Mouse (Mus musculus) midbrain, embryonic 11.5 days (tissue): Measurements from ENCODE around the gene Odf2. TPM values are rescaled to one million over a fixed set of nuclear protein-coding genes. Genes with fewer than 3 reads are reported as not detected.

Experiments used
- ATAC-seq: fragments of 200-750 bp; cut with Nextera tagmentation; 2 replicates; pipeline ENCODE4 v1.8.0; 2017; ENCODE audit warnings: moderate TSS enrichment, moderate library complexity; ENCODE audit not compliant: low FRiP score
- DNase-seq: peaks from one replicate; pipeline ENCODE4 v3.0.0; 2015; ENCODE audit warnings: low spot score; ENCODE audit errors: missing footprints
- H3K27ac ChIP-seq: fragments of 300-500 bp; sonication (generic); 2 replicates; pipeline ENCODE4 v1.5.1; 2014; ENCODE audit warnings: low read depth, low read length
- H3K27me3 ChIP-seq: fragments of 300-500 bp; sonication (generic); 2 replicates; pipeline ENCODE4 v1.6.1; 2014; ENCODE audit warnings: mild to moderate bottlenecking, low read length, moderate library complexity, mixed read lengths; ENCODE audit not compliant: control insufficient read depth, insufficient read depth
- H3K36me3 ChIP-seq: fragments of 300-500 bp; sonication (generic); 2 replicates; pipeline ENCODE4 v1.6.1; 2014; ENCODE audit warnings: mild to moderate bottlenecking, low read length, moderate library complexity, mixed read lengths; ENCODE audit not compliant: control insufficient read depth, insufficient read depth
- H3K4me1 ChIP-seq: fragments of 300-500 bp; sonication (generic); 2 replicates; pipeline ENCODE4 v1.6.1; 2014; ENCODE audit warnings: low read length; ENCODE audit not compliant: control insufficient read depth, insufficient read depth
- H3K4me2 ChIP-seq: fragments of 300-500 bp; sonication (generic); 2 replicates; pipeline ENCODE4 v1.6.1; 2014; ENCODE audit warnings: mild to moderate bottlenecking, moderate library complexity
- H3K4me3 ChIP-seq: fragments of 300-500 bp; sonication (generic); 2 replicates; pipeline ENCODE4 v1.5.1; 2014; ENCODE audit warnings: low read depth, low read length
- H3K9ac ChIP-seq: fragments of 300-500 bp; sonication (generic); 2 replicates; pipeline ENCODE4 v1.6.1; 2014; ENCODE audit warnings: low read length
- H3K9me3 ChIP-seq: fragments of 300-500 bp; sonication (generic); 2 replicates; pipeline ENCODE4 v1.6.1; 2016; ENCODE audit warnings: low read length; ENCODE audit not compliant: control insufficient read depth
- WGBS: fragments of 180-500 bp; shearing (Covaris S2); extraction: QIAGEN DNeasy Blood & Tissue Kit; methylation state at CpG from one replicate; pipeline ENCODE4 v1.1.7; 2014; 5-methylcytosine and 5-hydroxymethylcytosine counted together
- polyA plus RNA-seq: library from polyadenylated mRNA; unstranded; fragments of >200 nt; fragmentation: Nextera tagmentation; extraction: Ambion mirVana; gene quantifications from 2 replicates; pipeline ENCODE4 v1.2.1, GENCODE M21; 2014

Odf2 gene
- polyA plus RNA-seq: 79.4 and 86.7 TPM in 2 replicates

- DNase-seq: peak; percentile 100
- ATAC-seq: peak; percentile 93
- H3K4me3 ChIP-seq: peak within 1 kb of the TSS; percentile 98
- H3K4me2 ChIP-seq: peak within 1 kb of the TSS; percentile 92
- peak within 1 kb of the TSS; percentile 87 for H3K27ac ChIP-seq
- H3K27me3 ChIP-seq: no peaks in the 10 kb centered on the region
- H3K9me3 ChIP-seq: no peaks in the 10 kb centered on the region
- H3K9ac ChIP-seq: peak within 1 kb of the TSS; percentile 95
- peaks cover 15% of the 10 kb centered on the region for H3K36me3 ChIP-seq
- WGBS: 2% methylated on average over 70 of the region's 70 CpGs
- H3K4me1 ChIP-seq: peaks cover 16% of the 10 kb centered on the region
These were observed at the start of gene Odf2 for GRCm38 (mm10) chr2:29889066-29889944. Gene Odf2 (plus strand): TSS chr2:29889221.

GRCm38 (mm10) chr2:29839460-29839859 is 49.6 kb upstream of the Odf2 start:
- Histone ChIP-seq H3K4me1 (peaks cover 78% of the 10 kb centered on the region), H3K9ac (no peak overlapping the region), H3K27me3 (no peaks in the 10 kb centered on the region), H3K4me2 (peak overlapping the region; percentile 2; the same call in 1 of the 2 replicates), H3K9me3 (no peaks in the 10 kb centered on the region), H3K27ac (peak overlapping the region; percentile 93), H3K36me3 (peaks cover 5% of the 10 kb centered on the region; the same call in 1 of the 2 replicates), H3K4me3 (no peak overlapping the region)
- peak; percentile 97 for DNase-seq
- 20% methylated on average over 4 of the region's 4 CpGs for WGBS
- ATAC-seq: peak; percentile 86

- Histone ChIP-seq H3K36me3 (peaks cover 5% of the 10 kb centered on the region; the same call in 1 of the 2 replicates), H3K4me2 (peak overlapping the region; percentile 82), H3K4me1 (peaks cover 71% of the 10 kb centered on the region), H3K27ac (peak overlapping the region; percentile 99), H3K27me3 (no peaks in the 10 kb centered on the region), H3K4me3 (peak overlapping the region; percentile 92; the same call in 1 of the 2 replicates), H3K9me3 (no peaks in the 10 kb centered on the region), H3K9ac (peak overlapping the region; percentile 100)
- peak; percentile 91 for DNase-seq
- WGBS: 27% methylated on average over 9 of the region's 9 CpGs
- ATAC-seq: peak; percentile 30
These were observed 45.6 kb upstream of the Odf2 start for GRCm38 (mm10) chr2:29843231-29844105.

- H3K4me3 ChIP-seq: peak overlapping the region; percentile 92
- H3K27ac ChIP-seq: peak overlapping the region; percentile 99
- DNase-seq (peak; percentile 88), ATAC-seq (no peak)
- H3K36me3 ChIP-seq: peaks cover 5% of the 10 kb centered on the region; the same call in 1 of the 2 replicates
- WGBS: 38% methylated on average over 2 of the region's 2 CpGs
- H3K9me3 ChIP-seq: no peaks in the 10 kb centered on the region
- no peaks in the 10 kb centered on the region for H3K27me3 ChIP-seq
- peak overlapping the region; percentile 82 for H3K4me2 ChIP-seq
- peaks cover 70% of the 10 kb centered on the region for H3K4me1 ChIP-seq
- H3K9ac ChIP-seq: peak overlapping the region; percentile 100
These were observed 44.9 kb upstream of the Odf2 start for GRCm38 (mm10) chr2:29844115-29844514.

GRCm38 (mm10) chr2:29844661-29845060 is 44.4 kb upstream of the Odf2 start:
- H3K4me1 ChIP-seq: peaks cover 70% of the 10 kb centered on the region
- H3K27me3 ChIP-seq: no peaks in the 10 kb centered on the region
- DNase-seq (peak; percentile 92), ATAC-seq (no peak)
- H3K27ac ChIP-seq: peak overlapping the region; percentile 99
- peak overlapping the region; percentile 100 for H3K9ac ChIP-seq
- peaks cover 5% of the 10 kb centered on the region; the same call in 1 of the 2 replicates for H3K36me3 ChIP-seq
- H3K4me3 ChIP-seq: peak overlapping the region; percentile 92
- H3K9me3 ChIP-seq: no peaks in the 10 kb centered on the region
- H3K4me2 ChIP-seq: peak overlapping the region; percentile 82
- 6% methylated on average over 3 of the region's 3 CpGs for WGBS

GRCm38 (mm10) chr2:29845636-29846035 is 43.4 kb upstream of the Odf2 start:
- H3K4me3 ChIP-seq: peak overlapping the region; percentile 92
- peak overlapping the region; percentile 99 for H3K27ac ChIP-seq
- H3K4me1 ChIP-seq: peaks cover 67% of the 10 kb centered on the region
- no peaks in the 10 kb centered on the region for H3K27me3 ChIP-seq
- WGBS: 2% methylated on average over 25 of the region's 25 CpGs
- H3K9me3 ChIP-seq: no peaks in the 10 kb centered on the region
- ATAC-seq (no peak), DNase-seq (peak; percentile 97)
- H3K4me2 ChIP-seq: peak overlapping the region; percentile 82
- H3K9ac ChIP-seq: peak overlapping the region; percentile 100
- H3K36me3 ChIP-seq: peaks cover 5% of the 10 kb centered on the region; the same call in 1 of the 2 replicates

GRCm38 (mm10) chr2:29846061-29846853 is 42.8 kb upstream of the Odf2 start:
- ATAC-seq: peak; percentile 72
- H3K4me3 ChIP-seq: peak overlapping the region; percentile 92
- peaks cover 5% of the 10 kb centered on the region; the same call in 1 of the 2 replicates for H3K36me3 ChIP-seq
- H3K27ac ChIP-seq: peak overlapping the region; percentile 99
- DNase-seq: peak; percentile 97
- peak overlapping the region; percentile 82 for H3K4me2 ChIP-seq
- H3K9me3 ChIP-seq: no peaks in the 10 kb centered on the region
- 1% methylated on average over 46 of the region's 47 CpGs for WGBS
- no peaks in the 10 kb centered on the region for H3K27me3 ChIP-seq
- H3K9ac ChIP-seq: peak overlapping the region; percentile 100
- H3K4me1 ChIP-seq: peaks cover 61% of the 10 kb centered on the region

GRCm38 (mm10) chr2:29846911-29847310 is 42.1 kb upstream of the Odf2 start:
- peaks cover 59% of the 10 kb centered on the region for H3K4me1 ChIP-seq
- H3K27ac ChIP-seq: peak overlapping the region; percentile 99
- WGBS: 17% methylated on average over 3 of the region's 3 CpGs

More at GRCm38 (mm10) chr2:29846911-29847310, 42.1 kb upstream of the Odf2 start:
- Histone ChIP-seq H3K27me3 (no peaks in the 10 kb centered on the region), H3K4me3 (peak overlapping the region; percentile 92), H3K36me3 (peaks cover 2% of the 10 kb centered on the region; the same call in 1 of the 2 replicates), H3K4me2 (peak overlapping the region; percentile 82), H3K9ac (peak overlapping the region; percentile 100), H3K9me3 (no peaks in the 10 kb centered on the region)
- peak; percentile 92 for DNase-seq
- peak; percentile 17; the same call in 1 of the 2 replicates for ATAC-seq
